Mouse (Mus musculus) B cell, adult 62 days (primary cell): ENCODE results near the gene Chek1. TPM values are rescaled to one million over a fixed set of nuclear protein-coding genes. Genes with fewer than 3 reads are reported as not detected.

Source experiments
- total RNA-seq: library from RNA; stranded (reverse); gene quantifications from 4 replicates; pipeline ENCODE4 v1.2.4, GENCODE M21; 2023

Chek1 gene
- 11.7 to 16.8 TPM (median 15.2 TPM) in 4 replicates for total RNA-seq

DNA sequence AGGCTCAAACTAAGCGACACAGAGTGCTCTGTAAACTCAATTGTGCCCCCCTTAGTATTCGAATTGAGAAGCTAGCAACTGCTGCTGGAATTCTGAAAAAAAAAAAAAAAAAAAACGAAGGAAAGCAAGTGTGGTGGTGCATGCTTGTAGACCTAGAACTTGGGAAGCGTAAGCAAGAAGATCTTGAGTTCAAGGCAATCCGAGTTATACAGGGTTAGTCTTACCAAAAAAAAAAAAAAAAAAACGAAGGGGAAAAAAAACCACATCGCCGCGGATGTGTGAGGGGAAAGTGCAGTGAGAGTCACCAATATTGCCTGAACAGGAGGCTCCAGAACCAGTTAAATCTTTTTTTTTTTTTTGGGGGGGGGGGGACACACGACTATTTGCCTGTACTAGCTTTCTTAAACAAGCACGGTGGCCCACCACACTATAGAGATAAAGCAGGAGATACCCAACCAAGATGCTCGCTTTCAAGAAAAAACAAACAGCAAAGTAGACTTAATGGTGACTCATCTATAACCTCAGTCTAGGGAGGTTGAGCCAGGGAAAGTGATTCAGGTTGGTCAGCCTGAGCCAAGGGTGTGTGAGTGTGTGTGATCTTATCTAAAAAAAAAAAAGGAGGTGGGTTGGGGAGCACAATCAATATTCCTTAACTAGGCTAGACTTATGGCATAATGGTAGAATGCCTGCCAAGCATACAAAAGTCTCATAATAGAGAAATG, at the start of gene Chek1:
Gene Chek1 (minus strand): TSS at position 32 of the 722 bp plus-strand sequence.

DNA sequence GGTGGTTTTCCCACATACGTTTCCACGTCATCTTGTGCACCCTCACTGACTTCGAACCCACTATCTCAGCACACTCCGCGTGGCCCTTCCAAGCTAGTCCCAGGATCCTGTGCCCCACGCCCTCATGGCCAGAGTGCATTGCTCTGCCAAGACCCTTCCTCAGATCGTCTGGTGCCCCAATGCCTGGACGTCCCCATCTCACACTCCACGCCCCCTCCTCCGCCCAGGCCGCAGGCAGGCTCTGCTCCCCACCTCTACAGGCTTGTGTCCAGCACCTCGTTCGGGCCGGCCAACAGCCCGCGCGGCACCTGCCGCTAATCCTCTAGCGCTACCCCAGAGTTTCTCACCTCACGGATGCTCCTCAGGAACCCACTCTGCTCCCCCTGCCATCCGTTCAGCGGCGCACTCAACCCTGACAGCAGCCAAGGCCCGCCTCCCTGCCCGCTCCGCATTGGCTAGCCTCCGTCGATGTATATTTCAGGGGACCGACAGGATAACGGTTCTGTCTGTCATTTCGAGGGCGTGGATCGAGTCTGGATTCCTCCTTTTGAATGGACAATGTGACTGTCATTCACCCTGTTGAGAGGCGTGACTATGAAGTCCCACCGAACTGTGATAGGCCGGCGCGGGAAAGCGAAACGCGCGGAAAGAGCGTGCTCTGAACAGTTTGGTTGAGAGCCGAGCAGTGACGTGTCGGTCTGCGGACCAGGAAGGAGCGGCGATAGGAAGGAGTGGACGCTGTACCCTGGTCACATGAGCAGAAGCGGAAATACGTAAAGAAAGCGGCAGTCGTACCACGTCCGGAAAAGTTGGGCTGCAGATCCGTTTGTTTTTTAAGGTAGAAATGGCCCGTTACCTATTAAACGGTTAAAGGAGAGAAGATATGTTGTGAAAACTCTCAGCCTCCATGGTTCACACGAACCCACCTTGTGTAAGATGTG, 40.6 kb upstream of the Chek1 start, which contains the start of gene Stt3a:
Gene Stt3a (minus strand): TSS at position 477 of the 941 bp plus-strand sequence.

DNA sequence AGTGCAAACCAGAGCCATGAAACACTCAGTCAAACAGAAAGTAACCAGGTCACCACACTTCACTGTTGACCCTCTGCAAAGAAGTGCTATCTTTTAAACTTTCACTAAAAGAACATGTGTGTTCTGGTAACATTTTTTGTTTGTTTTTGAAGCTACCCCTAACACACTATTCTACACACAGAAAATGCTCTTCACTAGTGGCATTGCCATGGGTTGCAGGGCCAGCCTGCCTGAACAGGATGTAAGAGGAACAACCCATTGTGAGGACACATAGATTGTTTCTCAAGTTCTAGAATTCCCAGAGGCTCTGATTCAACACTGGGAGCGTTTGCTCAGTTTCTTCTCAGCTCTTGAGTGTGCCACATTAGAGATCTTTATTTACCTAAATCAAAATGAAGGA, 33.9 kb downstream of the Chek1 start, which contains the start of gene Acrv1:
Gene Acrv1 (plus strand): TSS at position 301 of the 400 bp plus-strand sequence.

Other genes starting within 250 kb of the Chek1 start
- gene Gm5615, start 185.1 kb downstream of the Chek1 start, total RNA-seq: not detected in 4 replicates
- gene Gm17689, start 144.4 kb downstream of the Chek1 start, total RNA-seq: not detected in 4 replicates
- gene A630095E13Rik, start 83.7 kb downstream of the Chek1 start, total RNA-seq: not detected in 4 replicates
- gene Acrv1, start 33.8 kb downstream of the Chek1 start, total RNA-seq: not detected in 4 replicates
- gene Stt3a, start 40.6 kb upstream of the Chek1 start, total RNA-seq: 132 to 143 TPM (median 134 TPM) in 4 replicates
- 38.8 to 43.6 TPM (median 41.9 TPM) in 4 replicates for gene Ei24, start 70.3 kb upstream of the Chek1 start, total RNA-seq
- not detected in 4 replicates for gene Fez1, start 94.8 kb upstream of the Chek1 start, total RNA-seq